Mouse (Mus musculus) heart, embryonic 10.5 days (tissue): ENCODE results near the gene Stx8. TPM values are rescaled to one million over a fixed set of nuclear protein-coding genes. Genes with fewer than 3 reads are reported as not detected.

Source experiments
- DNase-seq: peaks from one replicate; pipeline ENCODE4 v3.0.0-alpha.2; 2017; ENCODE audit warnings: low spot score
- H3K27ac ChIP-seq: fragments of 300-500 bp; sonication (generic); 2 replicates; pipeline ENCODE4 v1.5.1; 2016; ENCODE audit warnings: mild to moderate bottlenecking
- H3K27me3 ChIP-seq: fragments of 300-500 bp; sonication (generic); 2 replicates; pipeline ENCODE4 v1.6.1; 2016; ENCODE audit warnings: mild to moderate bottlenecking; ENCODE audit not compliant: poor library complexity, insufficient read depth, severe bottlenecking
- H3K36me3 ChIP-seq: fragments of 300-500 bp; sonication (generic); 2 replicates; pipeline ENCODE4 v1.6.1; 2016; ENCODE audit warnings: mild to moderate bottlenecking, moderate library complexity
- H3K4me1 ChIP-seq: fragments of 300-500 bp; sonication (generic); 2 replicates; pipeline ENCODE4 v1.6.1; 2016; ENCODE audit warnings: mild to moderate bottlenecking
- H3K4me3 ChIP-seq: fragments of 300-500 bp; sonication (generic); 2 replicates; pipeline ENCODE4 v1.5.1; 2016; ENCODE audit warnings: mild to moderate bottlenecking, moderate library complexity
- H3K9me3 ChIP-seq: fragments of 300-500 bp; sonication (generic); 2 replicates; pipeline ENCODE4 v1.6.1; 2016; ENCODE audit warnings: mild to moderate bottlenecking, moderate library complexity
- WGBS: fragments of 180-500 bp; shearing (Covaris S2); methylation state at CpG from one replicate; pipeline ENCODE4 v1.1.7; 2016; 5-methylcytosine and 5-hydroxymethylcytosine counted together
- polyA plus RNA-seq: library from polyadenylated mRNA; unstranded; fragments of >200 nt; fragmentation: Nextera tagmentation; extraction: Ambion mirVana; gene quantifications from 2 replicates; pipeline ENCODE4 v1.2.1, GENCODE M21; 2016

The Stx8 gene
- polyA plus RNA-seq, 1 experiment from 2014 or later = 53.3 TPM

GRCm38 (mm10) chr11:68118679-68119078 is 152.7 kb downstream of the Stx8 start:
- H3K27ac ChIP-seq = no peak overlapping the region
- H3K9me3 ChIP-seq = no peaks in the 10 kb centered on the region
- peaks cover 16% of the 10 kb centered on the region for H3K4me1 ChIP-seq
- H3K4me3 ChIP-seq = no peak overlapping the region
- no peaks in the 10 kb centered on the region for H3K27me3 ChIP-seq
- DNase-seq = no peak
- 88% methylated on average over 4 of the region's 4 CpGs for WGBS
- H3K36me3 ChIP-seq = no peaks in the 10 kb centered on the region

DNA sequence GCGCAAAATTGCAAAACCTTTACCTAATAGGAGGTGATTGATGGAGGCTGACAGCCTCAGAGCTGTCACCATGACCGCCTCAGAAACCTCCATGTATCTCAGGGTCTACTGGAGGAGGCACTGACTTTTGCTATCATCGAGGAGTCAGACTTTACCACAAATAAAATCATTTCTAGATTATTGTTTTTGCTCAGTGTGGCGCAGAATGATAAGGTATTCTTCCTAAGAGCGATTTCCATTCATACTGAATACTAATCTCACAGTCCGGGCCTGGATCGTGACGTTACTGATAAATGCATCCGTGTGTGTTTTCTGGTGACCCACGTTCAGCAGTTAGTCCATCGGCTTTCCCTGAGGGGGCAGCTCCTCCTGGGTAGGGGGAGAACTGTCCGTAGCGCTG is 153.1 kb downstream of the Stx8 start:
- no peak for DNase-seq
- Histone ChIP-seq H3K4me1 (peaks cover 11% of the 10 kb centered on the region), H3K36me3 (no peaks in the 10 kb centered on the region), H3K27me3 (no peaks in the 10 kb centered on the region), H3K9me3 (no peaks in the 10 kb centered on the region), H3K27ac (no peak overlapping the region), H3K4me3 (no peak overlapping the region)
- WGBS = 77% methylated on average over 13 of the region's 13 CpGs

DNA sequence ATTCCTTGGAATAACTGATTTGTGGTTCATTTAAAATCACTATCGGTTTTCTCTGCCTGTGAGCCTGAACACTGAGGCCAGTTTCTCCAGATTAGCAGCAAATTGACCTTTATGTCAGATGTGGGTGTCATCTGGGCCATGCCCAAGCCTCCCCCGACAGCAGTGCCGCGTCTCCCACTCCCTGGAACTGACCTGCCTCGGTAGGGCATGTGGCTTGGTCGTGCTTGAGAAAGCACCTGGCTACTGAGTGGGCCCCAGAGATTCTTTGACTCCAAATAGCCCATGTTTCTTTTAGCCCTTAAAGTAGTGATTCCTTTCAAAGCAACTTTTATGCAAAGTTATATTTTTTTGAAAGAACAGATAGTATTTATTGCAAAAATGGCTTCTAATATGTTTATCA is 155.3 kb downstream of the Stx8 start:
- no peaks in the 10 kb centered on the region for H3K36me3 ChIP-seq
- no peaks in the 10 kb centered on the region for H3K27me3 ChIP-seq
- peaks cover 8% of the 10 kb centered on the region for H3K4me1 ChIP-seq
- no peak overlapping the region for H3K27ac ChIP-seq
- no peak for DNase-seq
- no peak overlapping the region for H3K4me3 ChIP-seq
- WGBS = 62% methylated on average over 6 of the region's 6 CpGs
- no peaks in the 10 kb centered on the region for H3K9me3 ChIP-seq

GRCm38 (mm10) chr11:68121660-68122059 is 155.7 kb downstream of the Stx8 start:
- Histone ChIP-seq H3K27ac (no peak overlapping the region), H3K4me1 (peaks cover 4% of the 10 kb centered on the region), H3K4me3 (no peak overlapping the region), H3K36me3 (no peaks in the 10 kb centered on the region), H3K27me3 (no peaks in the 10 kb centered on the region), H3K9me3 (no peaks in the 10 kb centered on the region)
- WGBS = 75% methylated on average over 6 of the region's 6 CpGs
- DNase-seq = no peak

GRCm38 (mm10) chr11:68126071-68126470 is 160.1 kb downstream of the Stx8 start:
- 84% methylated on average over 9 of the region's 9 CpGs for WGBS

DNA sequence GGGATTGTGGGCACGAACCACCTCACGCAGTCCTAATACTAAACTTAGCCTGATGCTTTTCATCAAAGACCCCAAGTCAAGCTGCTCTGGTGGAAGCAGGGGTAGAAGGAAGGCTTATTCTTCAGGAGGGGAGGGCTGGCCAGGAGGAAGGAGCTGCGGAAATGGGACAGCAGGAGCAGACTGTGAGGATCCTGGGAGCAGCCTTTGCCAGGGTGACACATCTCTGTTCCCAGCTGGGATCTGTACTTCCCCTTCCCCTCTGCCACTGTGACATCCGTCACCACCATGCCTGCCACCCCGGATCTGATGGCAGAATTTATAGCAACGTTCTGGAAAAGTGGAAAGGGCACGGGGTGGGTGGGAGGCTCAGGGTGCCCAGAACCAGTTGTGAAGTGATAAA is 168.5 kb downstream of the Stx8 start:
- H3K4me3 ChIP-seq = no peak overlapping the region
- WGBS = 62% methylated on average over 7 of the region's 7 CpGs
- no peaks in the 10 kb centered on the region for H3K27me3 ChIP-seq
- H3K27ac ChIP-seq = 0 out of 2 replicates have a peak overlapping the region, but pooled peaks have one; percentile 29
- H3K9me3 ChIP-seq = no peaks in the 10 kb centered on the region
- DNase-seq = no peak
- H3K4me1 ChIP-seq = peaks cover 29% of the 10 kb centered on the region
- H3K36me3 ChIP-seq = 0 out of 2 replicates have a peak, but pooled peaks cover 2% of the 10 kb centered on the region

More at GRCm38 (mm10) chr11:68126071-68126470, 160.1 kb downstream of the Stx8 start:
- Histone ChIP-seq H3K9me3 (no peaks in the 10 kb centered on the region), H3K4me1 (no peaks in the 10 kb centered on the region), H3K27me3 (no peaks in the 10 kb centered on the region), H3K27ac (no peak overlapping the region), H3K36me3 (no peaks in the 10 kb centered on the region), H3K4me3 (no peak overlapping the region)
- DNase-seq = no peak

- H3K4me3 ChIP-seq = no peak overlapping the region
- 55% methylated on average over 9 of the region's 9 CpGs for WGBS
- no peak overlapping the region for H3K27ac ChIP-seq
- no peak for DNase-seq
- peaks cover 29% of the 10 kb centered on the region for H3K4me1 ChIP-seq
- no peaks in the 10 kb centered on the region for H3K27me3 ChIP-seq
- H3K9me3 ChIP-seq = no peaks in the 10 kb centered on the region
- 0 out of 2 replicates have a peak, but pooled peaks cover 2% of the 10 kb centered on the region for H3K36me3 ChIP-seq
Measured at GRCm38 (mm10) chr11:68135350-68135749, 169.4 kb downstream of the Stx8 start.

- 0 out of 2 replicates have a peak overlapping the region, but pooled peaks have one; percentile 44 for H3K27ac ChIP-seq
- no peak for DNase-seq
- no peaks in the 10 kb centered on the region for H3K27me3 ChIP-seq
- H3K4me3 ChIP-seq = no peak overlapping the region
- 0 out of 2 replicates have a peak, but pooled peaks cover under 1% of the 10 kb centered on the region for H3K36me3 ChIP-seq
- WGBS = 81% methylated on average over 8 of the region's 8 CpGs
- peaks cover 29% of the 10 kb centered on the region for H3K4me1 ChIP-seq
- H3K9me3 ChIP-seq = no peaks in the 10 kb centered on the region
Measured at GRCm38 (mm10) chr11:68136687-68137086, 170.7 kb downstream of the Stx8 start.

GRCm38 (mm10) chr11:68142296-68142695 is 176.3 kb downstream of the Stx8 start:
- WGBS = 26% methylated on average over 8 of the region's 8 CpGs
- no peaks in the 10 kb centered on the region for H3K9me3 ChIP-seq
- peaks cover 41% of the 10 kb centered on the region for H3K4me1 ChIP-seq
- H3K27me3 ChIP-seq = 0 out of 2 replicates have a peak, but pooled peaks cover 5% of the 10 kb centered on the region
- no peaks in the 10 kb centered on the region for H3K36me3 ChIP-seq
- no peak overlapping the region for H3K27ac ChIP-seq
- H3K4me3 ChIP-seq = no peak overlapping the region
- no peak for DNase-seq

DNA sequence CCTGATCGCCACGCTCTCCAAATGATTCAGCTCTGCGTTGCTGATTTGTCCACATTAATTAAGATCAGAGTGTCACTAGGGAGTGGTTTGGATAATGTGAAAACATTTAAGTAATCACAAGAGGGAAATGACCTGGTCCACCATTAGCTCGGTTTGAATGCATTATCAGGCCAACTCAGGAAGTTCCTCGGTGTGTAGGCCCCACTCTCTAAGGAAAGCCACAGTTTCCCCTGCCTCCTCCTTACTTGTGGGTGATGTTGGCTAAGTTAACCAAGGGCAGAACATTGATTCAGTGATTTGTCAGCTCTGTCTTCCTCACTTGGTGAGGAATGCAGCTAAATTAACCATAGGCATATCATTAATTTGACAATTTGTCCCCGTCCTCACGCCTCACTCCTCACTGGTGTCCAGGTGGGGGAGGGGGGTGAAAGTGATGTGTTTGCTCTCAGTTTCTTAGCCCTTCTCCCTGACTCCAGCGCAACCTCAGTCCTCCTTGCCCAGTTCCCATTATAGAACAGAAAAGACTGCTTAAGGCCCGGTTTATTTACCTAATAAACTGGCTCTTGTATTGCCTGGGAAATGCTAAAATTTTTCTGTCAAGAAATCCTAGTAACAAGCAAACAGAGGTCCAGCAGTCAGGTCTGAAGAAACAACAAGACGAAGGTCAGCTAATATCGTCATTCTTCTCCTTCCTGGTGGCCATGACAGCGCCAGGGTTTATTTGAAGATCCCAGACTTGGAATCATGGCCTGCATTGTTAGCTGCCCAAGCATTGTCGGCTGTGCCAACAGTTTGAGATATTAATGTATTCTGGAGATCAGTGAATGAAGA is 178.5 kb downstream of the Stx8 start:
- 0 out of 2 replicates have a peak, but pooled peaks cover 10% of the 10 kb centered on the region for H3K27me3 ChIP-seq
- 41% methylated on average over 13 of the region's 13 CpGs for WGBS
- H3K9me3 ChIP-seq = no peaks in the 10 kb centered on the region
- no peak for DNase-seq
- no peaks in the 10 kb centered on the region for H3K36me3 ChIP-seq
- H3K4me1 ChIP-seq = peaks cover 41% of the 10 kb centered on the region
- peak overlapping the region; percentile 10; the same call in 1 of the 2 replicates for H3K27ac ChIP-seq
- H3K4me3 ChIP-seq = no peak overlapping the region

GRCm38 (mm10) chr11:68145066-68145585 is 179.1 kb downstream of the Stx8 start:
- 34% methylated on average over 13 of the region's 13 CpGs for WGBS
- no peak for DNase-seq
- H3K27ac ChIP-seq = 0 out of 2 replicates have a peak overlapping the region, but pooled peaks have one; percentile 10
- H3K4me3 ChIP-seq = no peak overlapping the region
- peaks cover 41% of the 10 kb centered on the region for H3K4me1 ChIP-seq
- no peaks in the 10 kb centered on the region for H3K9me3 ChIP-seq
- 0 out of 2 replicates have a peak, but pooled peaks cover 16% of the 10 kb centered on the region for H3K27me3 ChIP-seq
- no peaks in the 10 kb centered on the region for H3K36me3 ChIP-seq

DNA sequence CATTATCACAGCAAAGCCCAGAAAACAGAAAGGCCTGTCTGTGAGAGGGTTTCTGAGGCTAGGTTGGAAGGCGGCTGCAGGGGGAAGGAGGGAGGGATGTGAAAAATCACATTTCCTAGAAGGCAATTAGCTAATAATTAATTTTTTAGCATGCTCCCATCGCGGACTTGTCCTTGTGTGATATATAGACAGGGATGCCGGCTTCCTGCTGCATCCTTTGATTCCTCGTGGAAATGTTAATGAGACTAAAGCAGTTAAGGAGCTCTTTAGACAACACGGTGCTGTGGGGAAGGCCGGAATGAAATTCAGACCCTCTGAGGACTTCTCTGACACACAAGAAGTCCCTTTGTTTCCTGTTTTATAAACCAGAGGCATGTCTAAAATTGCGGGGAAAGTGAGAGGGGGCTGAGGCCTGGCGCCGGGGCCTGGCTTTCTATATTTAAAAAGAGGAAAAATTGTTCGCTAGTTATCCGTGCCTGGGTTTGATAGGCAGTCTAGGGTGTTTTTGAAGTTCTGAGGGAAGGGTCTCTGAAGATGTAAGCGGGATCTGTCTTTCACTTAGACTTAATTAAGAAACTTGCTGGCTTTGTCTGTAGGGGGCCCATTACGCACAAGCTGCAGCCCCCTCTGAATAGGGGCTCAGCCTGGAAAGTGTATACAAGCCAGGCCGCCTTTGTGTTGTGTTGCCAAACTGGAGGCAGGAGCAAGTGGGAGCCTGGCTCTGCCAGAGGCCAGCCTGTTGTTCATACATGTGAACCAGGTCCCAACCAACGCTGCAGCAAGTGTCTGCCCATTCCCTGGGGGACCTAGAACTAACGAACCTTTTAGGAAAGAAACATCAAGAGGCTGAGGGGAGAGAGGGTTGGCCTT is 179.8 kb downstream of the Stx8 start:
- 28% methylated on average over 17 of the region's 17 CpGs for WGBS
- no peak for DNase-seq
- Histone ChIP-seq H3K4me3 (no peak overlapping the region), H3K27ac (peak overlapping the region; percentile 56; the same call in 1 of the 2 replicates), H3K9me3 (no peaks in the 10 kb centered on the region), H3K36me3 (no peaks in the 10 kb centered on the region), H3K27me3 (0 out of 2 replicates have a peak, but pooled peaks cover 16% of the 10 kb centered on the region), H3K4me1 (peaks cover 42% of the 10 kb centered on the region)
